Mouse (Mus musculus): ENCODE measurements at regions not wholly inside any gene's neighbourhood (a gene's known extent, or its start where the extent isn't known, plus 50 kb on each side); places are given as distances from the start of the nearest gene placed in this dataset.

GRCm38 (mm10) chr7:137611891-137612522 lies 174.6 kb downstream of the Glrx3 start:
- H3K27ac ChIP-seq (ENCODE audit: low read depth, low read length): no peak overlapping the region
- WGBS: 81% methylated on average over 7 of the region's 7 CpGs

DNA sequence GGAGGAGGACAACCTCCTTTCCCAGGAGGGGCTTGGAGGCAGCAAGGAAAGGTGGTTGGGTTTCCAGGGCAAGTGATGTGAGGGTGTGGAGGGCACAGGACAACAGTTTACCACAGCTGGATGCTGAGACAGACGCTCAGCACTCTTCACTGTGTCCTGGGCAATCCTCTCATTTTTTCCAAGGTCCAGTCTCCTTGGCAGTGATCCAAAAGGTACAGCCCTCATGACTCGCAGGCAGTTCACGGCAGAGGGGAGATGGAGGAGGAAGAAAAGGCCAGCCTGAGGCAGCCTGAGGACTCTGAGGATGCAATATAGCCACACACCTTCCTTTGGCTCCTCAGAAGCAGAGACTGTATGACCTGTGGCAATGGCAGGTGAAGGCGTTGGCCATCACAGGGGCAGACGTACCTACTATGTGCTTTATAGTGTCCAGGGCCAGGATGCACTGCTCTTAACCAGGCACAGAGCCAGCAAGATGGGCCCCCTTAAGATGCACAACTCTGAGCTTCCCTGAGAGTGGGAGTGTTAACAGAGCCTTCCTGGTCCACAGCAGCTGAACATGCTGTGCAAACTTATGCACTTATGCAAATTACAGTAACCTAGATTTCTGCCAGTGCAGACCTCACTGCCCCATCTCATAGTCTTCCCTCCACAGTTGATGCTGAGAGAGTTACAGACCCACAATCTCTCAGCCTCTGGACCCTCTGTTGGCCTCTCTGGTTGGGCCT lies 181.2 kb downstream of the Glrx3 start:
- 84% methylated on average over 5 of the region's 5 CpGs for WGBS

More at GRCm38 (mm10) chr7:137611891-137612522, 174.6 kb downstream of the Glrx3 start:
- ATAC-seq (ENCODE audit: insufficient read depth, low FRiP score, low TSS enrichment): no peak
- no peaks in the 10 kb centered on the region for H3K9me3 ChIP-seq (ENCODE audit: control insufficient read depth, low read length)
- no peaks in the 10 kb centered on the region for H3K4me1 ChIP-seq (ENCODE audit: control insufficient read depth, insufficient read depth, low read length)
- no peak overlapping the region for H3K9ac ChIP-seq (ENCODE audit: low read length)
- H3K36me3 ChIP-seq (ENCODE audit: control insufficient read depth, insufficient read depth, low read length): no peaks in the 10 kb centered on the region
- H3K4me3 ChIP-seq (ENCODE audit: low read depth, low read length): no peak overlapping the region
- no peak for DNase-seq (ENCODE audit: low spot score)
- H3K27me3 ChIP-seq (ENCODE audit: control insufficient read depth, insufficient read depth, low read length): no peaks in the 10 kb centered on the region
- no peak overlapping the region for H3K4me2 ChIP-seq (ENCODE audit: low read depth)

GRCm38 (mm10) chr7:137619286-137619789 lies 181.9 kb downstream of the Glrx3 start:
- H3K4me3 ChIP-seq (ENCODE audit: low read depth, low read length): no peak overlapping the region
- H3K4me1 ChIP-seq (ENCODE audit: control insufficient read depth, insufficient read depth, low read length): 0 out of 2 replicates have a peak, but pooled peaks cover 3% of the 10 kb centered on the region
- no peak overlapping the region for H3K9ac ChIP-seq (ENCODE audit: low read length)
- DNase-seq (ENCODE audit: low spot score) (no peak), ATAC-seq (ENCODE audit: insufficient read depth, low FRiP score, low TSS enrichment) (no peak)
- WGBS: 59% methylated on average over 6 of the region's 6 CpGs
- H3K27me3 ChIP-seq (ENCODE audit: control insufficient read depth, insufficient read depth, low read length): no peaks in the 10 kb centered on the region
- H3K36me3 ChIP-seq (ENCODE audit: control insufficient read depth, insufficient read depth, low read length): no peaks in the 10 kb centered on the region
- H3K9me3 ChIP-seq (ENCODE audit: control insufficient read depth, low read length): no peaks in the 10 kb centered on the region
- no peak overlapping the region for H3K4me2 ChIP-seq (ENCODE audit: low read depth)
- H3K27ac ChIP-seq (ENCODE audit: low read depth, low read length): no peak overlapping the region

More for the DNA sequence above, 181.2 kb downstream of the Glrx3 start:
- Histone ChIP-seq H3K4me1 (ENCODE audit: control insufficient read depth, insufficient read depth, low read length) (0 out of 2 replicates have a peak, but pooled peaks cover 3% of the 10 kb centered on the region), H3K36me3 (ENCODE audit: control insufficient read depth, insufficient read depth, low read length) (no peaks in the 10 kb centered on the region), H3K4me3 (ENCODE audit: low read depth, low read length) (no peak overlapping the region), H3K27ac (ENCODE audit: low read depth, low read length) (no peak overlapping the region), H3K4me2 (ENCODE audit: low read depth) (no peak overlapping the region), H3K9me3 (ENCODE audit: control insufficient read depth, low read length) (no peaks in the 10 kb centered on the region), H3K9ac (ENCODE audit: low read length) (no peak overlapping the region), H3K27me3 (ENCODE audit: control insufficient read depth, insufficient read depth, low read length) (no peaks in the 10 kb centered on the region)
- DNase-seq (ENCODE audit: low spot score) (no peak), ATAC-seq (ENCODE audit: insufficient read depth, low FRiP score, low TSS enrichment) (no peak)

DNA sequence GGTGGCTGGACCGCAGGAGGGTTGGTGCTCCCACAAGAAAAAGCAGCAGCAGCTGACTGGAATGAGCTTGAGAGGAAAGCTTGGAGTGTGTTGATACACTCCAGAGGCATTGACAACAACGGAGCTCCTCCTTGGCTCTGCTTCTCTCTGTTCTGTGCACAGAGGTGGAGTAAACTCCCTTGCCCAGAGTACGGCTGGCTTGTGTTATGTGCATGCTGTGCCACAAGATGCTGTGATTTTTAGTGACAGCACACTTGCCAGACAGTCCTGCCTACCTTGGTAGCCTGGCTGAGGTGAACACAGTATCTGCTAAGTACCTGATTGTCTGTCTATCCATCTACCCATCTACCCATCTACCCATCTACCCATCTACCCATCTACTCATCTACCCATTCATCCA lies 190.9 kb downstream of the Glrx3 start:
- Histone ChIP-seq H3K4me1 (ENCODE audit: control insufficient read depth, insufficient read depth, low read length) (no peaks in the 10 kb centered on the region), H3K4me2 (ENCODE audit: low read depth) (no peak overlapping the region), H3K9me3 (ENCODE audit: control insufficient read depth, low read length) (no peaks in the 10 kb centered on the region), H3K27me3 (ENCODE audit: control insufficient read depth, insufficient read depth, low read length) (no peaks in the 10 kb centered on the region), H3K27ac (ENCODE audit: low read depth, low read length) (no peak overlapping the region), H3K4me3 (ENCODE audit: low read depth, low read length) (no peak overlapping the region), H3K36me3 (ENCODE audit: control insufficient read depth, insufficient read depth, low read length) (no peaks in the 10 kb centered on the region), H3K9ac (ENCODE audit: low read length) (no peak overlapping the region)
- ATAC-seq (ENCODE audit: insufficient read depth, low FRiP score, low TSS enrichment) (no peak), DNase-seq (ENCODE audit: low spot score) (no peak)
- 92% methylated on average over 3 of the region's 3 CpGs for WGBS

DNA sequence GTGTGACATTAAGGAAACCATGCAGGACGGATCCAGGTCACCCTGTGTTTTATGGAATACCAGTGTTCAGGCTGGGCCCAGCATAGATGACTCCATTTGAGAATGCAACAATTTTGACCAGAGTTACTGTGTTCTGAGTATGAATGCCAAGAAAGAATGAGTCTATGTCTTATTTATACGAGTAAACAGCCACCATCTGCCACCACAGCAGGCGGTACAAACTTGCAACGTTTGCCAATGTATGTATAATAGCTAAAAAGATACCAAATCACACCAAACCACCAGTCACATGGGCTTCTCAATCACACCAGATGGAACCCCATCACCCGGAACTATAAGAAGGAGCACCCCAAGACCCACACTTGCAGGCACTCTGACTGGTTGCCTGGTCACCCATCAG lies 192.1 kb downstream of the Glrx3 start:
- Histone ChIP-seq H3K4me2 (ENCODE audit: low read depth) (no peak overlapping the region), H3K4me1 (ENCODE audit: control insufficient read depth, insufficient read depth, low read length) (no peaks in the 10 kb centered on the region), H3K4me3 (ENCODE audit: low read depth, low read length) (no peak overlapping the region), H3K27me3 (ENCODE audit: control insufficient read depth, insufficient read depth, low read length) (no peaks in the 10 kb centered on the region), H3K9ac (ENCODE audit: low read length) (no peak overlapping the region), H3K27ac (ENCODE audit: low read depth, low read length) (no peak overlapping the region), H3K9me3 (ENCODE audit: control insufficient read depth, low read length) (no peaks in the 10 kb centered on the region), H3K36me3 (ENCODE audit: control insufficient read depth, insufficient read depth, low read length) (no peaks in the 10 kb centered on the region)
- no peak for DNase-seq (ENCODE audit: low spot score)
- WGBS: 94% methylated on average over 5 of the region's 5 CpGs
- no peak for ATAC-seq (ENCODE audit: insufficient read depth, low FRiP score, low TSS enrichment)

GRCm38 (mm10) chr7:137648621-137649020 lies 211.2 kb downstream of the Glrx3 start:
- no peak overlapping the region for H3K9ac ChIP-seq (ENCODE audit: low read length)
- no peak for DNase-seq (ENCODE audit: low spot score)
- H3K27ac ChIP-seq (ENCODE audit: low read depth, low read length): no peak overlapping the region
- no peaks in the 10 kb centered on the region for H3K27me3 ChIP-seq (ENCODE audit: control insufficient read depth, insufficient read depth, low read length)
- WGBS: 66% methylated on average over 6 of the region's 6 CpGs
- H3K4me2 ChIP-seq (ENCODE audit: low read depth): no peak overlapping the region
- ATAC-seq (ENCODE audit: insufficient read depth, low FRiP score, low TSS enrichment): no peak
- H3K9me3 ChIP-seq (ENCODE audit: control insufficient read depth, low read length): no peaks in the 10 kb centered on the region
- H3K36me3 ChIP-seq (ENCODE audit: control insufficient read depth, insufficient read depth, low read length): no peaks in the 10 kb centered on the region
- no peak overlapping the region for H3K4me3 ChIP-seq (ENCODE audit: low read depth, low read length)
- no peaks in the 10 kb centered on the region for H3K4me1 ChIP-seq (ENCODE audit: control insufficient read depth, insufficient read depth, low read length)

- H3K9me3 ChIP-seq (ENCODE audit: control insufficient read depth, low read length): no peaks in the 10 kb centered on the region
- ATAC-seq (ENCODE audit: insufficient read depth, low FRiP score, low TSS enrichment) (no peak), DNase-seq (ENCODE audit: low spot score) (no peak)
- H3K4me2 ChIP-seq (ENCODE audit: low read depth): no peak overlapping the region
- WGBS: 92% methylated on average over 6 of the region's 6 CpGs
- H3K9ac ChIP-seq (ENCODE audit: low read length): no peak overlapping the region
- no peak overlapping the region for H3K4me3 ChIP-seq (ENCODE audit: low read depth, low read length)
- H3K27ac ChIP-seq (ENCODE audit: low read depth, low read length): no peak overlapping the region
- no peaks in the 10 kb centered on the region for H3K36me3 ChIP-seq (ENCODE audit: control insufficient read depth, insufficient read depth, low read length)
- no peaks in the 10 kb centered on the region for H3K27me3 ChIP-seq (ENCODE audit: control insufficient read depth, insufficient read depth, low read length)
- no peaks in the 10 kb centered on the region for H3K4me1 ChIP-seq (ENCODE audit: control insufficient read depth, insufficient read depth, low read length)
These were observed 212.2 kb downstream of the Glrx3 start for GRCm38 (mm10) chr7:137649650-137650049.

DNA sequence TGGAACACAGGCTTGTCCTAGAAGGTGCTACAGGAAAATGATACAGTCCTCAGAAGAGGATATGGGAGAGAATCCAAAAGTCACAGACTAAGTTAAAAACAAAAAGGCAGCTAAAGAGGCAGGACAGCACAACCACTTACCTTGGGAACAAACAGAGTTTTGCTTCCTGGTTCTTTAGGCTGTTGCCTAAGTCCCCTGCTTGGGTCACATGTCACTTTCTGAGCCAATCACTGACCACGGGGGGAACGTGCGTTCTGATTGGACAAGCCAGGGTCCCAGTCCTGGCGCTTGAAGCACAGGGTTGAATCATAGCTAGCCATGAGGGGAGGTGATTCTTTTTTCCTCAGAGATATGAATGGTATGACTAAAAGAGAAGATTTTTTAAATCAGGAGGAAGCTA lies 216.4 kb downstream of the Glrx3 start:
- Histone ChIP-seq H3K27me3 (ENCODE audit: control insufficient read depth, insufficient read depth, low read length) (no peaks in the 10 kb centered on the region), H3K9ac (ENCODE audit: low read length) (no peak overlapping the region), H3K4me3 (ENCODE audit: low read depth, low read length) (no peak overlapping the region), H3K4me1 (ENCODE audit: control insufficient read depth, insufficient read depth, low read length) (no peaks in the 10 kb centered on the region), H3K27ac (ENCODE audit: low read depth, low read length) (no peak overlapping the region), H3K36me3 (ENCODE audit: control insufficient read depth, insufficient read depth, low read length) (no peaks in the 10 kb centered on the region), H3K9me3 (ENCODE audit: control insufficient read depth, low read length) (no peaks in the 10 kb centered on the region), H3K4me2 (ENCODE audit: low read depth) (no peak overlapping the region)
- ATAC-seq (ENCODE audit: insufficient read depth, low FRiP score, low TSS enrichment) (no peak), DNase-seq (ENCODE audit: low spot score) (no peak)
- 90% methylated on average over 4 of the region's 4 CpGs for WGBS

- WGBS: 95% methylated on average over 2 of the region's 2 CpGs
These were observed 229.8 kb downstream of the Glrx3 start for GRCm38 (mm10) chr7:137667165-137667564.

More at GRCm38 (mm10) chr7:137667165-137667564, 229.8 kb downstream of the Glrx3 start:
- no peak overlapping the region for H3K27ac ChIP-seq (ENCODE audit: low read depth, low read length)
- H3K9ac ChIP-seq (ENCODE audit: low read length): no peak overlapping the region
- DNase-seq (ENCODE audit: low spot score): no peak
- no peak overlapping the region for H3K4me2 ChIP-seq (ENCODE audit: low read depth)
- ATAC-seq (ENCODE audit: insufficient read depth, low FRiP score, low TSS enrichment): no peak
- H3K4me1 ChIP-seq (ENCODE audit: control insufficient read depth, insufficient read depth, low read length): no peaks in the 10 kb centered on the region
- H3K27me3 ChIP-seq (ENCODE audit: control insufficient read depth, insufficient read depth, low read length): no peaks in the 10 kb centered on the region
- H3K9me3 ChIP-seq (ENCODE audit: control insufficient read depth, low read length): no peaks in the 10 kb centered on the region
- no peak overlapping the region for H3K4me3 ChIP-seq (ENCODE audit: low read depth, low read length)
- H3K36me3 ChIP-seq (ENCODE audit: control insufficient read depth, insufficient read depth, low read length): no peaks in the 10 kb centered on the region
